Mouse (Mus musculus): ENCODE measurements around the gene Msgn1.

Msgn1 gene

DNA sequence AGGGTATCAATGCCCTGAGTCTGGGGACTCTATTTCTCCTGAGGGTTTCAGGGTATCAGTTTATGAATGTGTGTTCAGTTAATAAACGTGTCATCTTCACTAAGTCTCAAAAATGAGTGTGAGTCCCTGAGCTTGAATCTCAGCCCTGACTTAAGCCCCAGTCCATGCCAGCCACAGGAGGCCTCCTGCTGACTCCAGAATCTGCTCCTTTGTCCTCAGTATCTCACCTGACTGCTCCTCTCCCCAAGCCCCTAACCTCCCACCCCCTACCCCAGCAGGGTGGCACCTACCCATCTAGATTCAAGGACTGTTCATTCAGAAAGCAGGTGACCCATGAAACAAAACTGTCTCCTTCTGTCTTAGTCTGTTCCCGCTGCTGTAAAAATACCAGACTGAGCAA lies 10.2 kb downstream of the Msgn1 start:
- in situ Hi-C loops (cut with MseI, MboI), result no loop called here

DNA sequence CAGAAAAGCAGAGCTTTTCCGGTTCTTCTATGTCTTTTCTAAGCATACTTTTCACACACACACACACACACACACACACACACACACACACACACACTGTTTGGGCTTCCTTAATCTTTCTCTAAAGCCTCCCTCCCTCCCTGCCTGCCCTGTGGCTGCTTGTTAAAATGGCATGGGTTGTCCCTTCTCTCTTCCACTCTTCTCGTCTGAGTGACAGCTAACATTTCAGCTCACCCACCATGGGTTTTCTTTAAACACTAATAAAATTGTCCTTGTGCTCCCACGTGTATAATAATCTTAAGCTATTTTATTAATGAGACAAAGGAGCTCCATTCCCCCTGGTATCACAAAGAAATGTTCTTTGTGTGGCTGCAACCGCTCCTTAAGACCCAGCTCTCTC lies 10.7 kb downstream of the Msgn1 start:
- in situ Hi-C loops (cut with MseI, MboI), result no loop called here

DNA sequence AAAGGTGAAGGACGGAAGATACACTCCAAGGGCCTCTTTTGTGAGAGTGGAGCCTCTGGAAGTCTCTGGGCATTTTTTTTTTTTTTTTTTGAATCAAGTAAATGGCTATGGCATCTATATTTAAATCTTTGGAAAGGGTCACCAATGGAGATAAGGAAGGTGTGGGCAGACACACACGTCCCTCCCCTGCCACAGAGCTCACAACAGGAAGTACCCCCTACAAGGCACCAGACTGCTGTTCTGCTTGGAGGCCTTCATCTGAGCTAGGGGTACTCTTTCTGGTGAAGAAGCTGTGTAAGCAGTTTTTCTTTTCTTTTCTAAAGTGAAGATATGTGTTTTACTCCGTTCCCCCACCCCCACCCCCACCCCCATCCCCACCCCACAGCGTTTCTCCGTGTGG lies 11.9 kb downstream of the Msgn1 start:
- in situ Hi-C loops (cut with MseI, MboI), result no loop called here

DNA sequence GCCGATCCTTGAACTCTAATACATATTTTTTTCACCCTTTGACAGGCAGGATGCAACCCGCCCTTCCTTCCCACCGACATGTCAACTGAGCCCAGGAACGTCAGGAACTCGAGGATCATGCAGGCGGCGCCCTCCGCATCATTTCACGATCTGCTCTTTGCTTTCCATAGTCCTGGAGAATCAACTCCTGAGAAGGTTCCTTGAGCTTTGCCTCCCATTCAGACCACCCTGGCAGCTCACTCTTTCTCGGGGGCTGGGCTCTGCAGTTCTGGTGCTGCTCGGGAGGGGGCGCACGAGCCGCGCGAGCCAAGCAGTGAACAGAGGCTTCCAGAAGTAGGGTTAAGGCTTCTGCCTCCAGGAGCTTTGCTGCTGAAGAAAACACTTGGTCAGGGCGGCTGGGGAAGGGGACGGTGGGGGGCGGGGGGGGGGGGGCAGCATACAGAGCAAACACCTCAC lies 12.6 kb downstream of the Msgn1 start:
- in situ Hi-C loops (cut with MseI, MboI), result no loop called here

DNA sequence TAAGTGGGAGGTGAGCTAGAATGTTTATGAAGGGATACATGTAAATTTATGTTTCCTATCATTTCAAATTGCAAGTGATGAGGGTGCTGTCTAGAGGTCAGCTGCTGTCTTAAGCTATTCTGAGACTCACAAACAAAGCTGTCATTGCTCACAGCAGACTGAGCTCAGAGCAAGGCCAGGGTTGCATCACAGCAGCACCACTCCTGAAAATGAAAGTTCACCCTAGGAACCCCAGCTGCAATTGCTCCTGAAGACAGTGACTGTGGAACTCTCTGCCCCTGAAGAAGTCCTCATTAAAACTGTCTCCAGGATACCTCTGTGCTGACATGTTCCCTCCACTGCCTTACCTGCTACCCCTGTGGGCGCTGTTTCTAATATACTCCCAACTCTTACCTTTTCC lies 13.7 kb downstream of the Msgn1 start:
- in situ Hi-C loops (cut with MseI, MboI), result no loop called here

DNA sequence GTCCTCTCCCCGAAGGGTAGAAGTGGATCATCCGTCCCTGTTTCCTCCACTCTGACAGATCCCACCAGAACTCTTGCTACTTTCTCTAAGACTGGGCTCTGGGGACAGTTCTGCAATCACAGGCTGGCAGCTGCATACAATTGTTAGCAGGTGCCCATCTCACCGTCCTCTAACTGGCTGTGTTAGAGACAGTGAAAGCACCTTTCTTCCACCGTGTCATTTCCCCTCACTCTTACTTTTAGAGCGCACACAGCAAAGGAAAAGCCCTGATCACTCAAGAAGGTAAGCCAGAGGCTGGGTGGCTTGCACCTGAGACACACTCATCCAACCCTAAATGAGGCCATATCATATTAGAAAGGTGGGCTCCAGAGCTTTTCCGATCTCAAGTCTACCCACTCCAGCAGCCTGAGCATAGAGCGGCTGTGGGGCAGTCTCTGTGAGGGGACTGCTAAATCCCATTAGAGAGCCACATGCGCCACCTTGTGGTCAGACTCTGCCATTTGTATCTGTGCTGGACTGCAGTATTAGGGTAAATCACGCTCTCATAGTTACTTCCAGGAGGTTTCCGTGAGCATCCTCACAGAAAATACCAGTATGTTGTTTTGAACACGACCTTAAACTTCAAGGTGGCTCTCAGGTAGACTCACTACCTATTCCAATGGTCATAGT lies 30.2 kb downstream of the Msgn1 start:
- in situ Hi-C loops (cut with MseI, MboI), result loop anchor here (5.0 to 10.0 kb wide), 2 partner anchors 374 to 581 kb away; no protein-coding TSS in a partner anchor

DNA sequence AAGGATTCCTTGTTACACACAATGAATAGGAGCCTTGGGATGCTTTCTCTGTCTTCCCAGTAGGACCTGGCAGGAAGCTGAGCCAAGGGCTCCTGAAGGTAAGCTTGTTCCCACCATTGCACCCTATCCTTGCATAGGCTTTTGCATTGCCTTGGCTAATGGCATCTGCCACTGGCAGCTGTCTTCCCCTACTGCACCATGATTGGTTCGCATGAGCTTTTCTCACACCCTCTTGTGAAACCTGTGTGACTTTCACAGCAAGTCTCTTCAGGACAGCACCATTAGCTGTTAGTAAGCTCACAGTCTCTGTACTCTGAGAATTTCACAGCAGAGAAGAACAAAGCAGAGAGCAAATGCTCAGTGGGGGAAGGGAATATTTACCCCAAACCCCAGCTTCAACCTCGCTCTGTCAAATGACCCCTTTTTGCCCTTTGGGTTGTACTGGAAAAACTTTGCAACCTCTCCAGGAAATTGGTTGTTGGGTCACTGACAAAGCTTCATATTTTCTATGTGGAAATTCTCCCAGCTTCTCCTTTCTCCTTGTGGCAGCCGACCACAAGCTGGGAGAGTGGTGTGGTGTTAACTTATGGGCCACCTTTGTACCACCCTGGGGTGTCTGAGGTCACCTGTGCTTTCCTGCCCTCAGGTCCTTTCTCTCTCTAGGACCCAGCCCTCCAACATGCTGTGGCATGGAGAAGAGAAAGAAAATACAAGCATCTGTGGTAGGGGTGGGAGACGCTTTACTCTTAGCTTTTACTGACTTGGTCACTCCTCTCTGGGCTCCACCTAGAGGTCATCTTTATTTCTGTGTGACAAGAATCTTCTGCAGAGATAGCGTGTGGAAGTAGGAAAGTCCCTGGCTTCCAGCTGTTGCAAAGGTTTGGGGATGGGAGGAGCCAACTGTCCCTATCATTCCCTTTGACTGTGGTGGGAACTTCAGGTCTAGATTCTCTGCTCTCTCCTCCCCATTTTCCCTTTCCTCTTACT lies 31.1 kb downstream of the Msgn1 start:
- in situ Hi-C loops (cut with MseI, MboI), result loop anchor here (5.0 to 10.0 kb wide), 2 partner anchors 373 to 580 kb away; no protein-coding TSS in a partner anchor

DNA sequence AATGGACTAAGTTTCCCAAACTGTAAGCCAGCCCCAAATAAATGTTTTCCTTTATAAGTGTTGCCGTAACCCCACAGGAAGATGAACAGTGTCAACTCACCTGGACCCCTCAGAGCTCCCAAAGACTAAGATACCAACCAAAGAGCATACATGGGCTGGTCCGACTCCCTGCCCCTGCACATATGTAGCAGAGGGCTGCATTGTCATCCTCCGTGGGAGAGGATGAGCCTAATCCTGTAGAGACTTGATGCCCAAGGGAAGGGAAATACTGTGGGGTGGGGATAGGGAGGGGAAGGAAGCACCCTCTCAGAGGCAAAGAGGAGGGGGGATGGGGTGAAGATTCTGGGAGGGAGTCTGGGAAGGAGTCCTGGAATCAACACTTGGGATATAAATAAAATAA lies 50.1 kb downstream of the Msgn1 start:
- in situ Hi-C loops (cut with MseI, MboI), result no loop called here
